Comparison of ENCODE assay signal across 9 mouse cellular contexts in genomic region chr15:85667381-85667791, GRCm38 (mm10).
DNase-seq lines count a peak whose midpoint lies in the region; ATAC-seq and TF ChIP-seq lines count a peak whose summit lies in the region.
"Had no signal": no experiment of that assay in that cellular context is flagged by ENCODE, and none has a peak within 500 bp of the region (broad histone marks: within the 10 kb centered on the region; RNA-seq: fewer than 3 reads in every experiment).

No protein-coding gene starts in this region.

- peaks cover 58% of the 10 kb centered on the region for H3K79me2 ChIP-seq in MEL (ENCODE audit: control insufficient read depth, insufficient read depth, low read length, poor library complexity)

- H3K27me3 ChIP-seq in kidney, embryonic 14.5 days (ENCODE audit: control insufficient read depth, insufficient read depth, low read length), result peaks cover 3% of the 10 kb centered on the region
- H3K27me3 ChIP-seq in MEL (ENCODE audit: control insufficient read depth in 1 of 2, insufficient read depth in 2 of 2, low read length in 2 of 2), result no peaks in the 10 kb centered on the region; a peak in 1 of 4 replicates
- H3K27me3 ChIP-seq in kidney, embryonic 16.5 days (ENCODE audit: insufficient read depth, low read length), result no peaks in the 10 kb centered on the region

- TF ChIP-seq CTCF in MEL (IDR thresholded peaks at IDR 0.05 in 2 of 3, conservative IDR thresholded peaks at IDR 0.05 in 1 of 3; ENCODE audit: control insufficient read depth in 1 of 3, insufficient read depth in 1 of 3, low read depth in 2 of 3, low read length in 3 of 3, poor library complexity in 1 of 3, severe bottlenecking in 1 of 3), result no peak

- no peak for ATAC-seq in kidney, embryonic 14.5 days (ENCODE audit: low FRiP score, low TSS enrichment)
- ATAC-seq in kidney, embryonic 16.5 days (ENCODE audit: low FRiP score, low TSS enrichment), result no peak
- ATAC-seq in granulocyte monocyte progenitor cell, adult 5-6 weeks (replicated peaks; ENCODE audit: poor library complexity, severe bottlenecking), result no peak

- H3K27ac ChIP-seq in kidney, embryonic 14.5 days (ENCODE audit: low read depth, low read length), result no peak overlapping the region
- H3K27ac ChIP-seq in MEL (ENCODE audit: control insufficient read depth, low read depth, low read length), result peak overlapping the region; percentile 96
- H3K27ac ChIP-seq in kidney, embryonic 16.5 days (ENCODE audit: low read length), result no peak overlapping the region
- H3K27ac ChIP-seq: midbrain, embryonic 12.5 days had no signal

- peak; percentile 70 for DNase-seq in kidney, adult 11 months
- DNase-seq in MEL (ENCODE audit: low read depth, low spot score), result peak; percentile 77
- peak; percentile 75 for DNase-seq in cerebellum, adult 9-11 months
- no peak for DNase-seq in c-Kit-positive CD71-positive TER-119-positive erythroid progenitor cells, embryonic 14.5 days (ENCODE audit: low spot score)
- DNase-seq in frontal cortex, postnatal 14 days (ENCODE audit: low spot score in 2 of 2), result no peak

- no peak overlapping the region for H3K4me2 ChIP-seq in kidney, embryonic 14.5 days (replicated peaks; ENCODE audit: low read depth, low read length)
- H3K4me2 ChIP-seq in kidney, embryonic 16.5 days (replicated peaks; ENCODE audit: low read depth, low read length), result peak overlapping the region; percentile 19; the same call in 1 of the 2 replicates
- H3K4me2 ChIP-seq: midbrain, embryonic 12.5 days had no signal

- H3K9ac ChIP-seq in kidney, embryonic 14.5 days (ENCODE audit: low read depth, low read length), result no peak overlapping the region
- H3K9ac ChIP-seq in MEL (ENCODE audit: control insufficient read depth, low read depth, low read length, poor library complexity, severe bottlenecking), result peak overlapping the region; percentile 99
- 0 out of 2 replicates have a peak overlapping the region, but pooled peaks have one; percentile 50 for H3K9ac ChIP-seq in kidney, embryonic 16.5 days (replicated peaks; ENCODE audit: low read length)
- H3K9ac ChIP-seq: midbrain, embryonic 12.5 days had no signal

- 65% methylated on average over 12 of the region's 12 CpGs for WGBS in kidney, embryonic 14.5 days
- WGBS in kidney, embryonic 16.5 days, result 57% methylated on average over 12 of the region's 12 CpGs

- no peak for TF ChIP-seq EP300 in MEL (IDR thresholded peaks at IDR 0.05; ENCODE audit: low read depth in 1 of 2, low read length in 2 of 2)

- no peaks in the 10 kb centered on the region for H3K9me3 ChIP-seq in kidney, embryonic 14.5 days (ENCODE audit: control insufficient read depth, low read length)
- H3K9me3 ChIP-seq in MEL (replicated peaks; ENCODE audit: insufficient read depth, low read length), result no peaks in the 10 kb centered on the region
- no peaks in the 10 kb centered on the region for H3K9me3 ChIP-seq in kidney, embryonic 16.5 days (ENCODE audit: low read length)
- H3K9me3 ChIP-seq: midbrain, embryonic 12.5 days had no signal

- no peaks in the 10 kb centered on the region for H3K36me3 ChIP-seq in kidney, embryonic 14.5 days (ENCODE audit: control insufficient read depth, insufficient read depth, low read length)
- peaks cover 0 to 8% of the 10 kb centered on the region in 2 experiments; a peak in 2 of 4 replicates for H3K36me3 ChIP-seq in MEL (ENCODE audit: control insufficient read depth in 1 of 2, insufficient read depth in 2 of 2, low read length in 2 of 2)
- no peaks in the 10 kb centered on the region for H3K36me3 ChIP-seq in kidney, embryonic 16.5 days (ENCODE audit: insufficient read depth, low read length)
- H3K36me3 ChIP-seq: midbrain, embryonic 12.5 days had no signal

- H3K4me1 ChIP-seq in kidney, embryonic 14.5 days (ENCODE audit: control insufficient read depth, insufficient read depth, low read length), result peaks cover 9% of the 10 kb centered on the region; the same call in 1 of the 2 replicates
- H3K4me1 ChIP-seq in MEL (ENCODE audit: control insufficient read depth in 1 of 2, insufficient read depth in 2 of 2, low read length in 2 of 2), result peaks cover 0 to 8% of the 10 kb centered on the region in 2 experiments; a peak in 2 of 4 replicates
- peaks cover 18% of the 10 kb centered on the region for H3K4me1 ChIP-seq in kidney, embryonic 16.5 days (ENCODE audit: insufficient read depth, low read length)

- no peak for TF ChIP-seq RAD21 in MEL (IDR thresholded peaks at IDR 0.05; ENCODE audit: low read depth, low read length)

- TF ChIP-seq POLR2A in MEL (IDR thresholded peaks at IDR 0.05; ENCODE audit: control insufficient read depth in 1 of 2, insufficient read depth in 1 of 2, low read depth in 1 of 2, low read length in 2 of 2, poor library complexity in 1 of 2), result peak; percentile 28 to 44; a peak in 2 of 4 replicates

- H3K4me3 ChIP-seq in kidney, embryonic 14.5 days (ENCODE audit: low read length), result no peak overlapping the region
- H3K4me3 ChIP-seq in MEL (ENCODE audit: control insufficient read depth in 1 of 2, insufficient read depth in 1 of 2, low read depth in 2 of 2, low read length in 2 of 2), result peak overlapping the region; percentile 67 to 97
- peak overlapping the region; percentile 16; the same call in 1 of the 2 replicates for H3K4me3 ChIP-seq in kidney, embryonic 16.5 days (ENCODE audit: low read length)
- H3K4me3 ChIP-seq: midbrain, embryonic 12.5 days had no signal

TF ChIP-seq in MEL, 35 proteins besides CTCF, POLR2A, EP300 and RAD21:
- TF ChIP-seq ZNF384 (IDR thresholded peaks at IDR 0.05; ENCODE audit: low read depth, low read length) (no peak), MAX (IDR thresholded peaks at IDR 0.05; ENCODE audit: low read length) (no peak), CHD1 (IDR thresholded peaks at IDR 0.05; ENCODE audit: low read depth, low read length) (0 out of 2 replicates have a peak, but pooled peaks have one; percentile 43), ETS1 (IDR thresholded peaks at IDR 0.05; ENCODE audit: low read depth, low read length) (peak; percentile 9; the same call in 1 of the 2 replicates), NELFE (IDR thresholded peaks at IDR 0.05; ENCODE audit: low read depth, low read length) (peak; percentile 24; the same call in 1 of the 2 replicates), TAL1 (IDR thresholded peaks at IDR 0.05; ENCODE audit: low read length) (no peak), HCFC1 (IDR thresholded peaks at IDR 0.05; ENCODE audit: low read depth, low read length) (0 out of 2 replicates have a peak, but pooled peaks have one; percentile 5), TBP (IDR thresholded peaks at IDR 0.05; ENCODE audit: low read depth, low read length) (0 out of 2 replicates have a peak, but pooled peaks have one; percentile 40)

Comparison
In these comparisons a context has a peak if more than half of its experiments do, and no peak if none do; other contexts are left out.
1. DNase-seq: peak in kidney, adult 11 months (single experiment), MEL (single experiment) and cerebellum, adult 9-11 months (single experiment); none in c-Kit-positive CD71-positive TER-119-positive erythroid progenitor cells, embryonic 14.5 days (single experiment) and frontal cortex, postnatal 14 days (0 of 2).